Mouse (Mus musculus) G1E (cell line): ENCODE data around the gene Nuak2. TPM values are rescaled to one million over a fixed set of nuclear protein-coding genes. Genes with fewer than 3 reads are reported as not detected.
A peak's percentile ranks its signal among the peaks of the same experiment; 100 is the strongest.

Experiments used
- ATAC-seq: 2 replicates; pipeline ENCODE4 v1.8.0; 2016; ENCODE audit warnings: mild to moderate bottlenecking; ENCODE audit not compliant: insufficient number of reproducible peaks, poor library complexity, low FRiP score, severe bottlenecking; ENCODE audit errors: extremely low read depth
- DNase-seq: peaks from one replicate; pipeline ENCODE4 v3.0.0; 2012; ENCODE audit warnings: low spot score
- H3K27me3 ChIP-seq: 2 replicates; pipeline ENCODE4 v1.6.1; 2012; ENCODE audit warnings: mild to moderate bottlenecking, low read length, inconsistent platforms; ENCODE audit not compliant: insufficient read depth
- H3K36me3 ChIP-seq: replicated peaks from 2 replicates; pipeline ENCODE3; 2012; ENCODE audit warnings: mild to moderate bottlenecking, inconsistent platforms
- H3K4me1 ChIP-seq: 2 replicates; pipeline ENCODE4 v1.6.1; 2012; ENCODE audit warnings: low read depth, low read length, inconsistent platforms, mixed read lengths; ENCODE audit not compliant: insufficient read depth
- H3K4me3 ChIP-seq: 2 replicates; pipeline ENCODE4 v1.5.1; 2012; ENCODE audit warnings: low read depth, mild to moderate bottlenecking, inconsistent platforms, low read length, moderate library complexity, mixed read lengths
- H3K9me3 ChIP-seq: replicated peaks from 2 replicates; pipeline ENCODE4 v1.6.1; 2012; ENCODE audit warnings: inconsistent platforms
- CTCF ChIP-seq: IDR thresholded peaks from 2 replicates; pipeline ENCODE4 v1.5.1; 2012; ENCODE audit warnings: low read depth, low read length, inconsistent platforms, mixed read lengths
- GATA1 ChIP-seq: IDR thresholded peaks from 2 replicates; pipeline ENCODE4 v1.6.1; 2012; ENCODE audit warnings: borderline replicate concordance, low read length, inconsistent platforms, mixed read lengths
- GATA2 ChIP-seq: IDR thresholded peaks from 2 replicates; pipeline ENCODE4 v1.6.1; 2012; ENCODE audit warnings: low read depth, low read length, inconsistent platforms, borderline replicate concordance
- POLR2AphosphoS5 ChIP-seq: IDR thresholded peaks from 2 replicates; pipeline ENCODE4 v1.6.1; 2012; ENCODE audit warnings: low read depth, low read length, inconsistent platforms; ENCODE audit not compliant: insufficient replicate concordance
- TAL1 ChIP-seq: conservative IDR thresholded peaks from 2 replicates; pipeline ENCODE4 v1.6.1; 2012; ENCODE audit warnings: low read depth, low read length, inconsistent platforms, mixed read lengths
- polyA plus RNA-seq: library from polyadenylated mRNA; stranded (reverse); fragments of >175 nt; gene quantifications from 2 replicates; pipeline ENCODE4 v1.2.3, GENCODE M21; 2012
- total RNA-seq, 2 experiments: library from RNA; stranded (forward) in 1 of 2; stranded (reverse) in 1 of 2; fragments of 200-1000 nt in 1 of 2; fragments of >200 nt in 1 of 2; fragmentation: Nextera tagmentation in 1 of 2; gene quantifications; 2 replicates each; pipeline ENCODE4 v1.2.3; 2014 to 2017

Nuak2 gene
- total and polyA plus RNA-seq, 3 experiments, result 0.33 TPM; not detected in 2

GRCm38 (mm10) chr1:132304618-132305214, 11.2 kb upstream of the Nuak2 start:
- no peak for TF ChIP-seq POLR2AphosphoS5
- no peak for TF ChIP-seq GATA1
- TF ChIP-seq TAL1, result no peak
- no peak for TF ChIP-seq CTCF
- TF ChIP-seq GATA2, result no peak
- peaks cover 67% of the 10 kb centered on the region for H3K27me3 ChIP-seq
- no peaks in the 10 kb centered on the region for H3K4me1 ChIP-seq
- no peaks in the 10 kb centered on the region for H3K9me3 ChIP-seq
- H3K4me3 ChIP-seq, result no peak overlapping the region
- DNase-seq (no peak), ATAC-seq (no peak)
- no peaks in the 10 kb centered on the region for H3K36me3 ChIP-seq

GRCm38 (mm10) chr1:132306160-132306559, 9.8 kb upstream of the Nuak2 start:
- ATAC-seq, result no peak
- TF ChIP-seq CTCF (peak; percentile 8; the same call in 1 of the 2 replicates), POLR2AphosphoS5 (no peak), GATA1 (no peak)
- Histone ChIP-seq H3K4me1 (peaks cover 1% of the 10 kb centered on the region; the same call in 1 of the 2 replicates), H3K36me3 (no peaks in the 10 kb centered on the region), H3K4me3 (no peak overlapping the region), H3K27me3 (peaks cover 71% of the 10 kb centered on the region), H3K9me3 (no peaks in the 10 kb centered on the region)
- no peak for DNase-seq

- H3K4me1 ChIP-seq, result peaks cover 6% of the 10 kb centered on the region; the same call in 1 of the 2 replicates
- H3K27me3 ChIP-seq, result peaks cover 71% of the 10 kb centered on the region
- TF ChIP-seq TAL1, result no peak
- DNase-seq (no peak), ATAC-seq (no peak)
- no peaks in the 10 kb centered on the region for H3K9me3 ChIP-seq
- H3K4me3 ChIP-seq, result no peak overlapping the region
- H3K36me3 ChIP-seq, result no peaks in the 10 kb centered on the region
These were observed 9.1 kb upstream of the Nuak2 start for GRCm38 (mm10) chr1:132306808-132307207.

- Histone ChIP-seq H3K36me3 (no peaks in the 10 kb centered on the region), H3K9me3 (no peaks in the 10 kb centered on the region), H3K4me3 (no peak overlapping the region), H3K27me3 (peaks cover 68% of the 10 kb centered on the region), H3K4me1 (peaks cover 14% of the 10 kb centered on the region)
- DNase-seq (no peak), ATAC-seq (no peak)
- TF ChIP-seq POLR2AphosphoS5, result no peak
- no peak for TF ChIP-seq GATA2
- TF ChIP-seq CTCF, result no peak
- no peak for TF ChIP-seq GATA1
- no peak for TF ChIP-seq TAL1
These were observed 8.0 kb upstream of the Nuak2 start for GRCm38 (mm10) chr1:132307962-132308361.

GRCm38 (mm10) chr1:132308674-132309073, 7.3 kb upstream of the Nuak2 start:
- Histone ChIP-seq H3K9me3 (no peaks in the 10 kb centered on the region), H3K4me1 (peaks cover 17% of the 10 kb centered on the region), H3K36me3 (no peaks in the 10 kb centered on the region), H3K4me3 (no peak overlapping the region), H3K27me3 (peaks cover 62% of the 10 kb centered on the region)
- ATAC-seq (no peak), DNase-seq (no peak)
- no peak for TF ChIP-seq CTCF
- no peak for TF ChIP-seq GATA2
- no peak for TF ChIP-seq TAL1
- TF ChIP-seq POLR2AphosphoS5, result no peak
- no peak for TF ChIP-seq GATA1

- no peak for ATAC-seq
- Histone ChIP-seq H3K9me3 (no peaks in the 10 kb centered on the region), H3K27me3 (peaks cover 66% of the 10 kb centered on the region), H3K36me3 (no peaks in the 10 kb centered on the region), H3K4me3 (no peak overlapping the region), H3K4me1 (peaks cover 20% of the 10 kb centered on the region)
- no peak for TF ChIP-seq GATA1
- TF ChIP-seq POLR2AphosphoS5, result no peak
- no peak for TF ChIP-seq TAL1
- TF ChIP-seq CTCF, result no peak
- TF ChIP-seq GATA2, result no peak
- no peak for DNase-seq
These were observed 5.2 kb upstream of the Nuak2 start for GRCm38 (mm10) chr1:132310754-132311153.
